Mouse (Mus musculus): ENCODE data around the gene Casp12.

DNA sequence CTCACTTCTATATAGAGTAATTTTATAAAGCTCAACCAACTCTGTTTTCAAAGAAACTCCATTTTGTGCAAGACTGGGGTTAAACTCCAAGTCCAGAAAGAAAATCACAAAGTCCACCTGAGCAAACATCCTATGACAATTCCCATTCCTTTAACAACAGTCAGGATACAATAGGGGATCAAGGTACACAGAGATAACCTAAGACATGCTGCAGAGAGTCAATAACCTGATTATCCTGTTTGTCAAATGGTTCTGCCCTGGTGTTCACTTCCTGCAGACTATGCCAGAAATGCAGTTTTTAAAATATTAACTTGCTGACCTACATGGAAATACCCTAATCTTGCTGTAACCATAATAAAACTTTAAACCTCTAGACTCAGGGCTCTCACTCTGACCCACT, 12.8 kb upstream of the Casp12 start:
- TF ChIP-seq CTCF (IDR thresholded peaks at IDR 0.05; ENCODE audit: control insufficient read depth, insufficient read depth, low read length) (no peak), POLR2A (IDR thresholded peaks at IDR 0.05; ENCODE audit: borderline replicate concordance, control insufficient read depth, low read depth, low read length) (no peak)
